Mouse (Mus musculus): ENCODE measurements around the gene Gtf2e1. TPM values are rescaled to one million over a fixed set of nuclear protein-coding genes. Genes with fewer than 3 reads are reported as not detected.

Gtf2e1 gene
- polyA plus RNA-seq, 1 experiment from 2014 or later: 33.6 TPM

GRCm38 (mm10) chr16:37539240-37539610, 364 bp downstream of the Gtf2e1 start:
- ATAC-seq (ENCODE audit: low FRiP score): peak; percentile 53
- H3K9me3 ChIP-seq: no peaks in the 10 kb centered on the region
- no peaks in the 10 kb centered on the region for H3K27me3 ChIP-seq
- peak overlapping the region; percentile 75 for H3K4me2 ChIP-seq
- H3K4me3 ChIP-seq: peak overlapping the region; percentile 81
- peak overlapping the region; percentile 93 for H3K27ac ChIP-seq
- H3K36me3 ChIP-seq: peaks cover 18% of the 10 kb centered on the region
- H3K9ac ChIP-seq: peak overlapping the region; percentile 97
- WGBS: under 1% methylated on average over 22 of the region's 22 CpGs
- peaks cover 31% of the 10 kb centered on the region for H3K4me1 ChIP-seq (replicated peaks)

- no peak for ATAC-seq (ENCODE audit: low FRiP score)
- 91% methylated on average over 8 of the region's 8 CpGs for WGBS
- Histone ChIP-seq H3K9me3 (no peaks in the 10 kb centered on the region), H3K9ac (no peak overlapping the region), H3K27ac (no peak overlapping the region), H3K4me1 (replicated peaks) (peaks cover 41% of the 10 kb centered on the region), H3K27me3 (no peaks in the 10 kb centered on the region), H3K4me2 (no peak overlapping the region), H3K4me3 (no peak overlapping the region), H3K36me3 (peaks cover 18% of the 10 kb centered on the region)
Measured at GRCm38 (mm10) chr16:37533369-37534068, 6.1 kb downstream of the Gtf2e1 start.

GRCm38 (mm10) chr16:37532046-37532445, 7.5 kb downstream of the Gtf2e1 start:
- peaks cover 30% of the 10 kb centered on the region for H3K4me1 ChIP-seq (replicated peaks)
- ATAC-seq (ENCODE audit: low FRiP score): no peak
- no peaks in the 10 kb centered on the region for H3K9me3 ChIP-seq
- no peak overlapping the region for H3K27ac ChIP-seq
- WGBS: 90% methylated on average over 1 of the region's 1 CpGs
- peaks cover 18% of the 10 kb centered on the region for H3K36me3 ChIP-seq
- H3K4me3 ChIP-seq: no peak overlapping the region
- no peak overlapping the region for H3K4me2 ChIP-seq
- H3K9ac ChIP-seq: no peak overlapping the region
- H3K27me3 ChIP-seq: no peaks in the 10 kb centered on the region

GRCm38 (mm10) chr16:37530170-37530569, 9.4 kb downstream of the Gtf2e1 start:
- Histone ChIP-seq H3K4me1 (replicated peaks) (peaks cover 27% of the 10 kb centered on the region), H3K4me2 (no peak overlapping the region), H3K27ac (no peak overlapping the region), H3K27me3 (no peaks in the 10 kb centered on the region), H3K9ac (no peak overlapping the region), H3K9me3 (no peaks in the 10 kb centered on the region), H3K36me3 (peaks cover 13% of the 10 kb centered on the region), H3K4me3 (no peak overlapping the region)
- WGBS: 87% methylated on average over 6 of the region's 6 CpGs
- no peak for ATAC-seq (ENCODE audit: low FRiP score)

- Histone ChIP-seq H3K27me3 (no peaks in the 10 kb centered on the region), H3K4me3 (no peak overlapping the region), H3K4me1 (replicated peaks) (peaks cover 4% of the 10 kb centered on the region; the same call in 1 of the 2 replicates), H3K4me2 (no peak overlapping the region), H3K9me3 (no peaks in the 10 kb centered on the region), H3K9ac (no peak overlapping the region), H3K27ac (no peak overlapping the region), H3K36me3 (peaks cover 30% of the 10 kb centered on the region)
- 91% methylated on average over 3 of the region's 3 CpGs for WGBS
- no peak for ATAC-seq (ENCODE audit: low FRiP score)
Measured at GRCm38 (mm10) chr16:37526688-37527223, 12.8 kb downstream of the Gtf2e1 start.

GRCm38 (mm10) chr16:37525121-37525520, 14.5 kb downstream of the Gtf2e1 start:
- Histone ChIP-seq H3K4me3 (no peak overlapping the region), H3K4me2 (no peak overlapping the region), H3K27me3 (no peaks in the 10 kb centered on the region), H3K9ac (no peak overlapping the region), H3K4me1 (replicated peaks) (peaks cover 1% of the 10 kb centered on the region; the same call in 1 of the 2 replicates), H3K36me3 (peaks cover 45% of the 10 kb centered on the region), H3K9me3 (no peaks in the 10 kb centered on the region), H3K27ac (no peak overlapping the region)
- WGBS: 98% methylated on average over 2 of the region's 2 CpGs
- ATAC-seq (ENCODE audit: low FRiP score): no peak

GRCm38 (mm10) chr16:37522100-37522697, 17.4 kb downstream of the Gtf2e1 start:
- WGBS: 90% methylated on average over 7 of the region's 7 CpGs
- H3K27me3 ChIP-seq: no peaks in the 10 kb centered on the region
- no peaks in the 10 kb centered on the region; the same call in 1 of the 2 replicates for H3K4me1 ChIP-seq (replicated peaks)
- no peaks in the 10 kb centered on the region for H3K9me3 ChIP-seq
- no peak overlapping the region for H3K9ac ChIP-seq
- H3K4me2 ChIP-seq: no peak overlapping the region
- H3K36me3 ChIP-seq: peaks cover 62% of the 10 kb centered on the region
- no peak overlapping the region for H3K4me3 ChIP-seq
- no peak for ATAC-seq (ENCODE audit: low FRiP score)
- no peak overlapping the region for H3K27ac ChIP-seq

GRCm38 (mm10) chr16:37520190-37521040, 19.2 kb downstream of the Gtf2e1 start:
- WGBS: 97% methylated on average over 2 of the region's 2 CpGs

GRCm38 (mm10) chr16:37519721-37520120, 19.9 kb downstream of the Gtf2e1 start:
- no peak overlapping the region for H3K9ac ChIP-seq
- H3K4me1 ChIP-seq (replicated peaks): no peaks in the 10 kb centered on the region
- no peak overlapping the region for H3K27ac ChIP-seq
- 98% methylated on average over 1 of the region's 1 CpGs for WGBS
- ATAC-seq (ENCODE audit: low FRiP score): no peak
- no peaks in the 10 kb centered on the region for H3K9me3 ChIP-seq
- H3K27me3 ChIP-seq: no peaks in the 10 kb centered on the region
- no peak overlapping the region for H3K4me2 ChIP-seq
- peaks cover 72% of the 10 kb centered on the region for H3K36me3 ChIP-seq
- no peak overlapping the region for H3K4me3 ChIP-seq

More at GRCm38 (mm10) chr16:37520190-37521040, 19.2 kb downstream of the Gtf2e1 start:
- H3K36me3 ChIP-seq: peaks cover 68% of the 10 kb centered on the region
- H3K4me3 ChIP-seq: no peak overlapping the region
- ATAC-seq (ENCODE audit: low FRiP score): no peak
- no peak overlapping the region for H3K27ac ChIP-seq
- H3K9me3 ChIP-seq: no peaks in the 10 kb centered on the region
- no peak overlapping the region for H3K4me2 ChIP-seq
- no peaks in the 10 kb centered on the region for H3K27me3 ChIP-seq
- H3K4me1 ChIP-seq (replicated peaks): no peaks in the 10 kb centered on the region
- no peak overlapping the region for H3K9ac ChIP-seq

- Histone ChIP-seq H3K4me3 (no peak overlapping the region), H3K36me3 (peaks cover 67% of the 10 kb centered on the region), H3K27ac (no peak overlapping the region), H3K4me2 (no peak overlapping the region), H3K9ac (no peak overlapping the region), H3K4me1 (replicated peaks) (no peaks in the 10 kb centered on the region), H3K9me3 (no peaks in the 10 kb centered on the region), H3K27me3 (no peaks in the 10 kb centered on the region)
- ATAC-seq (ENCODE audit: low FRiP score): no peak
- WGBS: 91% methylated on average over 2 of the region's 2 CpGs
Measured at GRCm38 (mm10) chr16:37518662-37519061, 20.9 kb downstream of the Gtf2e1 start.

- H3K9me3 ChIP-seq: no peaks in the 10 kb centered on the region
- H3K27me3 ChIP-seq: no peaks in the 10 kb centered on the region
- ATAC-seq (ENCODE audit: low FRiP score): no peak
- no peaks in the 10 kb centered on the region for H3K4me1 ChIP-seq (replicated peaks)
- no peak overlapping the region for H3K9ac ChIP-seq
- 97% methylated on average over 4 of the region's 4 CpGs for WGBS
- peaks cover 63% of the 10 kb centered on the region for H3K36me3 ChIP-seq
- H3K4me2 ChIP-seq: no peak overlapping the region
- no peak overlapping the region for H3K4me3 ChIP-seq
- H3K27ac ChIP-seq: no peak overlapping the region
Measured at GRCm38 (mm10) chr16:37517596-37518211, 21.9 kb downstream of the Gtf2e1 start.
